Mouse (Mus musculus): Measurements from ENCODE around the gene Skp1a.

GRCm38 (mm10) chr11:52273183-52273941 lies 41.6 kb downstream of the Skp1a start:
- TF ChIP-seq POLR2A (IDR thresholded peaks at IDR 0.05; ENCODE audit: borderline replicate concordance, insufficient read depth, low read length) = no peak
- no peak for TF ChIP-seq CTCF (IDR thresholded peaks at IDR 0.05; ENCODE audit: borderline replicate concordance, insufficient read depth, low read depth, low read length)

Measured in cerebellum, adult 2 months (tissue).